Mouse (Mus musculus) liver, postnatal 0 days (tissue): ENCODE data around the gene Klhl12. TPM values are rescaled to one million over a fixed set of nuclear protein-coding genes. Genes with fewer than 3 reads are reported as not detected.

Experiments used
- ATAC-seq: fragments of 200-750 bp; cut with Nextera tagmentation; 2 replicates; pipeline ENCODE4 v1.8.0; 2017; ENCODE audit warnings: mild to moderate bottlenecking, moderate library complexity
- DNase-seq: peaks from one replicate; pipeline ENCODE4 v3.0.0-alpha.2; 2016
- H3K27ac ChIP-seq: fragments of 300-500 bp; sonication (generic); 2 replicates; pipeline ENCODE4 v1.5.1; 2014; ENCODE audit warnings: antibody characterized with exemption, moderate library complexity, mild to moderate bottlenecking, low read depth
- H3K27me3 ChIP-seq: fragments of 300-500 bp; sonication (generic); 2 replicates; pipeline ENCODE4 v1.6.1; 2014; ENCODE audit warnings: low read length, control low read depth, mixed read lengths; ENCODE audit not compliant: insufficient read depth
- H3K36me3 ChIP-seq: fragments of 300-500 bp; sonication (generic); replicated peaks from 2 replicates; pipeline ENCODE4 v1.6.1; 2014; ENCODE audit warnings: mild to moderate bottlenecking, control low read depth, low read length, moderate library complexity, mixed read lengths; ENCODE audit not compliant: insufficient read depth
- H3K4me1 ChIP-seq: fragments of 300-500 bp; sonication (generic); 2 replicates; pipeline ENCODE4 v1.6.1; 2014; ENCODE audit warnings: antibody characterized with exemption, mild to moderate bottlenecking, control low read depth; ENCODE audit not compliant: insufficient read depth
- H3K4me2 ChIP-seq: fragments of 300-500 bp; sonication (generic); 2 replicates; pipeline ENCODE4 v1.6.1; 2014; ENCODE audit warnings: low read depth, mild to moderate bottlenecking, low read length, moderate library complexity, mixed read lengths
- H3K4me3 ChIP-seq: fragments of 300-500 bp; sonication (generic); 2 replicates; pipeline ENCODE4 v1.5.1; 2014; ENCODE audit warnings: low read depth, low read length
- H3K9ac ChIP-seq: fragments of 300-500 bp; sonication (generic); replicated peaks from 2 replicates; pipeline ENCODE4 v1.6.1; 2014; ENCODE audit warnings: mild to moderate bottlenecking, moderate library complexity
- H3K9me3 ChIP-seq: fragments of 300-500 bp; sonication (generic); 2 replicates; pipeline ENCODE4 v1.6.1; 2016; ENCODE audit warnings: mild to moderate bottlenecking, control low read depth, low read length, mixed read lengths
- CTCF ChIP-seq: sonication (generic); IDR thresholded peaks from 2 replicates; pipeline ENCODE4 v1.5.1; 2016; ENCODE audit warnings: antibody characterized with exemption, low read depth
- EP300 ChIP-seq: IDR thresholded peaks from 2 replicates; pipeline ENCODE4 v1.6.1; 2016; ENCODE audit warnings: antibody characterized with exemption, low read depth, mild to moderate bottlenecking
- WGBS: fragments of 180-500 bp; shearing (Covaris S2); extraction: QIAGEN DNeasy Blood & Tissue Kit; methylation state at CpG from one replicate; pipeline ENCODE4 v1.1.7; 2014; ENCODE audit not compliant: insufficient replicate concordance; 5-methylcytosine and 5-hydroxymethylcytosine counted together
- polyA plus RNA-seq: library from polyadenylated mRNA; unstranded; fragments of >200 nt; fragmentation: Nextera tagmentation; extraction: Ambion mirVana; gene quantifications from 2 replicates; pipeline ENCODE4 v1.2.1, GENCODE M21; 2015

Gene Klhl12
- polyA plus RNA-seq, 1 experiment from 2014 or later = 13.2 TPM

DNA sequence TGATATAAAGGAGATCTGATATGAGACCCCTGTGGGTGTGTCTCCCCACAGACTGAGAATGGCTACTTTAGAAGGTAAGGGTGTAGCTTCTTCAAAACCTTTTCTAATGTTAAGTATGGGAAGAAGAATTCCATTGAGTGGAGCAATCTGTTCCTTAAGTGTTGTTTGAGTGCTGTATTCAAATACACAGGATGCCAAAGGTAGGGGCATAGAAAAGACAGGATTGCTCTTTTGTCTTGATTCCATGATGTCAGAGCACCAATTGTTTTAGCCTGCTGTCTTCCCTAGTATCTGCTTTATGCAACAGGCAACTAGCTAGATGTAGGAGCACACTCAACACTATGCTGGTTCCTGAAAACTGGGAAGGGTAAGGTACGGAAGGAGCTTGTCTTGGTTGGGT is 79.7 kb downstream of the Klhl12 start:
- Histone ChIP-seq H3K9me3 (no peaks in the 10 kb centered on the region), H3K4me2 (no peak overlapping the region), H3K27me3 (no peaks in the 10 kb centered on the region), H3K36me3 (no peaks in the 10 kb centered on the region), H3K4me3 (no peak overlapping the region), H3K4me1 (peaks cover 6% of the 10 kb centered on the region; the same call in 1 of the 2 replicates), H3K27ac (no peak overlapping the region), H3K9ac (no peak overlapping the region)
- no peak for TF ChIP-seq CTCF
- TF ChIP-seq EP300 = no peak
- ATAC-seq (no peak), DNase-seq (no peak)
- 95% methylated on average over 1 of the region's 1 CpGs for whole genome bisulfite sequencing

DNA sequence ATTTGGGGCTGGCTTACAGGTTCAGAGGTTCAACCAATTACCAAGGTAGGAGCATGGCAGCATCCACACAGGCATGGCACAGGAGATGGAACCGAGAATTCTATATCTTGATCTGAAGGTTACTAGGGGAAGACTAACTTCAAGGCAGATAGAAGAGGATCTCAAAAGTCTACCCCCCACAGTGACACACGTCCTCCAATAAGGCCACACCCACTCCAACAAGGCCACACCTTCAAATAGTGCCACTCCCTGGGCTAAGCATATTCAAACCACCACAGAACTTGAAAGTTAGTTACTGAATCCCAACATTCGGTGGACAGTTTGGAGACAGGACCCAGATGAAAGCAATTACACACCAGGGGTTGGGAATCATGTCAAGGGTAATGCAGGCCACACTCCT is 80.2 kb downstream of the Klhl12 start:
- H3K4me3 ChIP-seq = no peak overlapping the region
- no peak overlapping the region; the same call in 1 of the 2 replicates for H3K4me2 ChIP-seq
- WGBS = 68% methylated on average over 3 of the region's 3 CpGs
- TF ChIP-seq EP300 (no peak), CTCF (no peak)
- H3K27me3 ChIP-seq = no peaks in the 10 kb centered on the region
- DNase-seq = no peak
- no peaks in the 10 kb centered on the region for H3K36me3 ChIP-seq
- H3K27ac ChIP-seq = no peak overlapping the region
- ATAC-seq = no peak
- no peak overlapping the region for H3K9ac ChIP-seq
- no peaks in the 10 kb centered on the region for H3K9me3 ChIP-seq
- H3K4me1 ChIP-seq = 0 out of 2 replicates have a peak, but pooled peaks cover 4% of the 10 kb centered on the region

DNA sequence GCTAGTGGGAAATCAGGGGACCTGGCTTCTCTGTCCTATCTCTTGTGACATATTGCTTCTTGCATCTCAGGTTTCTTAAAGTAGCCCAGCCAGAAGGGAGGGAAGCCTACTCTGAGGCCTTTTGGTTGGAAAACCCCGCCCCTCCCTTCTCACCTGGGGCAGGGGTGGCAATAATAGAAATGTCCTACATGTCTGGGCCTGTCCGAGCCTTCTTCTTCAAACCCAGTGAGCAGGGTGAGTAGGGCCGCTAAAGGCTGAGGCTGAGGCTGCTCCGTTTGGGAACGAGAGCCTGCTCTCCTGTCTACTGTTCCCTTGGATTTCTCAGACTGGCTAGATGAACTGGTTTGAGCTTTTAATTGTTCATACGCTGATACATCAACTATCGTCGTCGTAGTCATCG is 85.3 kb downstream of the Klhl12 start:
- TF ChIP-seq EP300 (no peak), CTCF (no peak)
- 88% methylated on average over 10 of the region's 10 CpGs for WGBS
- H3K36me3 ChIP-seq = no peaks in the 10 kb centered on the region

More for the DNA sequence above, 85.3 kb downstream of the Klhl12 start:
- H3K4me2 ChIP-seq = no peak overlapping the region
- no peak overlapping the region for H3K27ac ChIP-seq
- H3K4me3 ChIP-seq = no peak overlapping the region
- ATAC-seq (no peak), DNase-seq (no peak)
- no peaks in the 10 kb centered on the region for H3K27me3 ChIP-seq
- no peak overlapping the region for H3K9ac ChIP-seq
- H3K4me1 ChIP-seq = 0 out of 2 replicates have a peak, but pooled peaks cover 3% of the 10 kb centered on the region
- no peaks in the 10 kb centered on the region for H3K9me3 ChIP-seq

Other genes starting within 250 kb of the Klhl12 start
- gene Adora1, start 220.1 kb upstream of the Klhl12 start, polyA plus RNA-seq = 6.4 and 8.3 TPM in 2 replicates
- 0.64 TPM in 1 of 2 replicates, not detected in the other for gene Myog, start 165.5 kb upstream of the Klhl12 start, polyA plus RNA-seq
- gene Ppfia4, start 122.6 kb upstream of the Klhl12 start, polyA plus RNA-seq = 1.3 and 1.6 TPM in 2 replicates
- 44.1 and 46.1 TPM in 2 replicates for gene Tmem183a, start 93.6 kb upstream of the Klhl12 start, polyA plus RNA-seq
- not detected in 2 replicates for gene 4933406M09Rik, start 69.6 kb upstream of the Klhl12 start, polyA plus RNA-seq
- gene Cyb5r1, start 50.0 kb upstream of the Klhl12 start, polyA plus RNA-seq = 7.7 and 8.2 TPM in 2 replicates
- 93.5 and 98.9 TPM in 2 replicates for gene Adipor1, start 40.2 kb upstream of the Klhl12 start, polyA plus RNA-seq
- gene Rabif, start 39.1 kb downstream of the Klhl12 start, polyA plus RNA-seq = 12.4 and 13.2 TPM in 2 replicates
- gene Mgat4e, start 94.2 kb downstream of the Klhl12 start, polyA plus RNA-seq = not detected in 2 replicates
- gene Kdm5b, start 104.6 kb downstream of the Klhl12 start, polyA plus RNA-seq = 5.8 and 6.4 TPM in 2 replicates
- not detected in 2 replicates for gene Syt2, start 191.1 kb downstream of the Klhl12 start, polyA plus RNA-seq